Mouse (Mus musculus) stomach, postnatal 0 days (tissue): Measurements from ENCODE around the gene Shisa8.

ENCODE experiments used
- CTCF ChIP-seq: IDR thresholded peaks from 2 replicates; pipeline ENCODE4 v1.5.1; 2016; ENCODE audit warnings: antibody characterized with exemption, low read depth, mild to moderate bottlenecking, moderate library complexity
- EP300 ChIP-seq: optimal IDR thresholded peaks from 2 replicates; pipeline ENCODE3; 2016; ENCODE audit warnings: antibody characterized with exemption

- TF ChIP-seq CTCF (no peak), EP300 (no peak)
Measured at GRCm38 (mm10) chr15:82232651-82233050, 20.0 kb upstream of the Shisa8 start.
